In the genomic region with DNA sequence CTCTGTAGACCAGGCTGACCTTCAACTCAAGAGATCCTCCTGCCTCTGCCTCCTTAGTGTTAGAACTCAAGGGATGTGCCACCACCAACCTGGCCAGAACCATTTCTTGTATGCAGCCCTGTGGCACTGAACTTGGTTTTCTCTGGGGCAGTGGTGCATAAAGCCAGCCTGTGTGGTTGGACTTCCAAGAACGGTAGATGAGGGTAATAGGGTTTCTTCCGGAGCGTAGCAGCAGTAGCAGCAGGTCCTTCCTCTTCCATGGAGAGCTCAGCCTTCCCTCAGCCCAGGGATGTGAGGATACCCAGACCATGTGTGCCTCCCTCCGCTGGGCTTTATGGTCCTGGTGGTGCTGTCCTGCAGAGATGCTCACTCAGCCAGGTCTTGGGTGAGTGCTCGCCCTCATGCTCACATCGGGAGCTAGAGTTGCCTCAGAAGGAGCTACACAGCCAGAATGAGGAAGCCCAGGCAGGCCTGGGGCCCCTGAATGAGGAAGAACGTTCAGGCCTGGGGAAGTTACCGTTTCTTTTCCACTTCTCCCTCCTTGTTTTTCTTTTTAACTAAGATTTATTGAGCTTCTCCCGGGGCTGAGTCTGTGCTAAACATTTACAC, we compare ENCODE assay signal across 11 mouse cellular contexts. TPM values are rescaled to one million over a fixed set of nuclear protein-coding genes. Genes with fewer than 3 reads are reported as not detected.
DNase-seq lines count a peak whose midpoint lies in the region; ATAC-seq lines count a peak whose summit lies in the region.
"Had no signal": no experiment of that assay in that cellular context is flagged by ENCODE, and none has a peak within 500 bp of the region (broad histone marks: within the 10 kb centered on the region; RNA-seq: fewer than 3 reads in every experiment).

No protein-coding gene starts in this region.

- H3K27ac ChIP-seq in brown adipose tissue, adult 24 weeks (replicated peaks; ENCODE audit: low read depth, low read length) = peak overlapping the region; percentile 61
- no peak overlapping the region for H3K27ac ChIP-seq in hindbrain, embryonic 11.5 days (ENCODE audit: low read depth, low read length)
- no peak overlapping the region for H3K27ac ChIP-seq in forebrain, embryonic 12.5 days
- H3K27ac ChIP-seq: embryonic facial prominence, embryonic 13.5 days; heart, embryonic 13.5 days had no signal

- no peak overlapping the region for H3K9ac ChIP-seq in hindbrain, embryonic 11.5 days (ENCODE audit: low read depth, low read length)
- no peak overlapping the region for H3K9ac ChIP-seq in forebrain, embryonic 12.5 days
- H3K9ac ChIP-seq: embryonic facial prominence, embryonic 13.5 days; heart, embryonic 13.5 days had no signal

- WGBS in hindbrain, embryonic 11.5 days = 88% methylated on average over 9 of the region's 9 CpGs
- 88% methylated on average over 9 of the region's 9 CpGs for WGBS in forebrain, embryonic 12.5 days

- H3K4me3 ChIP-seq in brown adipose tissue, adult 24 weeks (ENCODE audit: insufficient read depth, low read depth, low read length) = no peak overlapping the region
- H3K4me3 ChIP-seq in hindbrain, embryonic 11.5 days (ENCODE audit: low read depth, low read length) = no peak overlapping the region
- no peak overlapping the region for H3K4me3 ChIP-seq in forebrain, embryonic 12.5 days (replicated peaks)
- H3K4me3 ChIP-seq: embryonic facial prominence, embryonic 13.5 days; heart, embryonic 13.5 days had no signal

- peak; percentile 31 for DNase-seq in kidney, adult 18-20 months
- no peak for DNase-seq in kidney, postnatal 10 days
- peak; percentile 71 for DNase-seq in 416B (ENCODE audit: low read depth)
- DNase-seq in lung, postnatal 36 days = peak; percentile 58
- DNase-seq in hindbrain, embryonic 11.5 days (ENCODE audit: low spot score) = no peak
- no peak for DNase-seq in left cerebral cortex, adult 11 months (ENCODE audit: low spot score)
- DNase-seq: cerebellum, adult 18-20 months had no signal

- no peak overlapping the region for H3K4me2 ChIP-seq in hindbrain, embryonic 11.5 days (replicated peaks; ENCODE audit: low read depth, low read length)
- no peak overlapping the region for H3K4me2 ChIP-seq in forebrain, embryonic 12.5 days
- H3K4me2 ChIP-seq: embryonic facial prominence, embryonic 13.5 days; heart, embryonic 13.5 days had no signal

- no peak for ATAC-seq in hindbrain, embryonic 11.5 days (ENCODE audit: low FRiP score)
- no peak for ATAC-seq in forebrain, embryonic 12.5 days (ENCODE audit: low FRiP score)

- H3K36me3 ChIP-seq in hindbrain, embryonic 11.5 days (ENCODE audit: control insufficient read depth, insufficient read depth, low read length) = no peaks in the 10 kb centered on the region
- peaks cover 12% of the 10 kb centered on the region for H3K36me3 ChIP-seq in forebrain, embryonic 12.5 days (replicated peaks)

- peaks cover 9% of the 10 kb centered on the region for H3K4me1 ChIP-seq in brown adipose tissue, adult 24 weeks (ENCODE audit: control insufficient read depth, insufficient read depth, insufficient read length, low read length)
- H3K4me1 ChIP-seq in hindbrain, embryonic 11.5 days (replicated peaks; ENCODE audit: control insufficient read depth, insufficient read depth, low read length) = no peaks in the 10 kb centered on the region
- H3K4me1 ChIP-seq in forebrain, embryonic 12.5 days = peaks cover under 1% of the 10 kb centered on the region; the same call in 1 of the 2 replicates

- no peaks in the 10 kb centered on the region for H3K9me3 ChIP-seq in hindbrain, embryonic 11.5 days (ENCODE audit: control insufficient read depth, low read length)
- H3K9me3 ChIP-seq in forebrain, embryonic 12.5 days = no peaks in the 10 kb centered on the region
- H3K9me3 ChIP-seq: embryonic facial prominence, embryonic 13.5 days; heart, embryonic 13.5 days had no signal

- H3K27me3 ChIP-seq in hindbrain, embryonic 11.5 days (ENCODE audit: control insufficient read depth, insufficient read depth, low read length) = no peaks in the 10 kb centered on the region
- H3K27me3 ChIP-seq in forebrain, embryonic 12.5 days = no peaks in the 10 kb centered on the region
- H3K27me3 ChIP-seq: embryonic facial prominence, embryonic 13.5 days; heart, embryonic 13.5 days had no signal

RNA-seq across cellular contexts. Expression of a gene that starts 10.2 kb away (rescaled TPM):
- 6.9 and 7.6 TPM in 2 replicates for polyA plus RNA-seq in brown adipose tissue, adult 24 weeks (2012; ENCODE audit: insufficient read depth, insufficient read length, missing spikeins)
- 10.1 and 12.7 TPM in 2 replicates for polyA plus RNA-seq in hindbrain, embryonic 11.5 days (2014; fragmentation: Nextera tagmentation; extraction: Ambion mirVana)
- polyA plus RNA-seq in forebrain, embryonic 12.5 days (2016; fragmentation: Nextera tagmentation; extraction: Ambion mirVana) = 10.4 and 11.4 TPM in 2 replicates

RNA-seq across cellular contexts. Expression of a gene that starts 21.7 kb away (rescaled TPM):
- polyA plus RNA-seq in brown adipose tissue, adult 24 weeks (2012; ENCODE audit: insufficient read depth, insufficient read length, missing spikeins) = not detected in 2 replicates
- 0.77 and 1.0 TPM in 2 replicates for polyA plus RNA-seq in hindbrain, embryonic 11.5 days (2014; fragmentation: Nextera tagmentation; extraction: Ambion mirVana)
- 0.50 TPM in 1 of 2 replicates, not detected in the other for polyA plus RNA-seq in forebrain, embryonic 12.5 days (2016; fragmentation: Nextera tagmentation; extraction: Ambion mirVana)
- polyA plus RNA-seq: embryonic facial prominence, embryonic 13.5 days; heart, embryonic 13.5 days had no signal

RNA-seq across cellular contexts. Expression of a gene that starts 35.4 kb away (rescaled TPM):
- polyA plus RNA-seq in brown adipose tissue, adult 24 weeks (2012; ENCODE audit: insufficient read depth, insufficient read length, missing spikeins) = 6.3 and 6.5 TPM in 2 replicates
- 59.9 and 67.6 TPM in 2 replicates for polyA plus RNA-seq in hindbrain, embryonic 11.5 days (2014; fragmentation: Nextera tagmentation; extraction: Ambion mirVana)
- polyA plus RNA-seq in forebrain, embryonic 12.5 days (2016; fragmentation: Nextera tagmentation; extraction: Ambion mirVana) = 108 and 118 TPM in 2 replicates

RNA-seq across cellular contexts. Expression of a gene that starts 43.1 kb away (rescaled TPM):
- polyA plus RNA-seq in brown adipose tissue, adult 24 weeks (2012; ENCODE audit: insufficient read depth, insufficient read length, missing spikeins) = 91.8 and 116 TPM in 2 replicates
- 7.8 and 9.0 TPM in 2 replicates for polyA plus RNA-seq in hindbrain, embryonic 11.5 days (2014; fragmentation: Nextera tagmentation; extraction: Ambion mirVana)
- 9.0 and 9.7 TPM in 2 replicates for polyA plus RNA-seq in forebrain, embryonic 12.5 days (2016; fragmentation: Nextera tagmentation; extraction: Ambion mirVana)

Comparison
In these comparisons a context has a peak if more than half of its experiments do, and no peak if none do; other contexts are left out.
1. DNase-seq: peak in kidney, adult 18-20 months (single experiment), 416B (single experiment) and lung, postnatal 36 days (single experiment); none in kidney, postnatal 10 days (single experiment), hindbrain, embryonic 11.5 days (single experiment) and left cerebral cortex, adult 11 months (single experiment).